Mouse (Mus musculus): ENCODE results near the gene Kir3dl2.
"Not testable (repeated sequence)": the region's sequence is repeated elsewhere in the genome, so short reads cannot be mapped to it uniquely, and the experiment has no call there.

DNA sequence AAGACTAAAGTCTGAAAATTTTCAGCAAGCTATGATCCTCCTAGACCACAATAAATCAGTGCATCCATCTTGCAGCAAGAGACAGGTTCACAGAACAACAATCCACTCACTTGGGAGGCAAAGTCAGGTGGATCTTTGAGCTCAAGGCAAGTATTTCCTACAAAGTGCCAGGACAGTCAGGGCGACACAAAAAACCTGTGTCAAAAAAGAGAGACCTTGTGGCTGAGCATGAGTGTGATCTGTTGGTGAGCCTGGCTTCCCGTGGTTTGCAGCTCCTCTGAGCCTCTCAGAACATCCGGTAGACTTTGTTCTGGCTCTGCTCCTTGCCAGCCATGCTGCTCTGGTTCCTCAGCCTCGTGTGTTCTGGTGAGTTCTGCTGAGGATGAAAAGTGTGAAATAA is 26.2 kb downstream of the Kir3dl2 start, which contains the start of gene Kir3dl1:
- not testable (repeated sequence) for TF ChIP-seq POLR2A (IDR thresholded peaks at IDR 0.05; ENCODE audit: extremely low read depth, insufficient read depth, low read length); CTCF (IDR thresholded peaks at IDR 0.05; ENCODE audit: low read depth, low read length)
